Mouse (Mus musculus) olfactory bulb, adult 2 months (tissue): ENCODE data around the gene Pik3r5.

Experiments used
- CTCF ChIP-seq: fragments of 200-500 bp; IDR thresholded peaks from 2 replicates; pipeline ENCODE4 v1.5.1; 2012; ENCODE audit warnings: low read depth, mild to moderate bottlenecking, low read length, moderate library complexity; ENCODE audit not compliant: insufficient read depth
- POLR2A ChIP-seq: fragments of 200-500 bp; IDR thresholded peaks from 2 replicates; pipeline ENCODE4 v1.6.1; 2012; ENCODE audit warnings: mild to moderate bottlenecking, low read depth, low read length, moderate library complexity; ENCODE audit not compliant: insufficient read depth

- TF ChIP-seq POLR2A (no peak), CTCF (no peak)
Observed at GRCm38 (mm10) chr11:68401428-68401827, 30.5 kb upstream of the Pik3r5 start.
